Mouse (Mus musculus): ENCODE results near the gene Sh3pxd2a.

Sh3pxd2a gene

GRCm38 (mm10) chr19:47210432-47210831 lies 253.8 kb downstream of the Sh3pxd2a start:
- no peak for DNase-seq (ENCODE audit: low read depth, low spot score)
